Comparison of ENCODE assay signal across 9 mouse cellular contexts in the genomic region with DNA sequence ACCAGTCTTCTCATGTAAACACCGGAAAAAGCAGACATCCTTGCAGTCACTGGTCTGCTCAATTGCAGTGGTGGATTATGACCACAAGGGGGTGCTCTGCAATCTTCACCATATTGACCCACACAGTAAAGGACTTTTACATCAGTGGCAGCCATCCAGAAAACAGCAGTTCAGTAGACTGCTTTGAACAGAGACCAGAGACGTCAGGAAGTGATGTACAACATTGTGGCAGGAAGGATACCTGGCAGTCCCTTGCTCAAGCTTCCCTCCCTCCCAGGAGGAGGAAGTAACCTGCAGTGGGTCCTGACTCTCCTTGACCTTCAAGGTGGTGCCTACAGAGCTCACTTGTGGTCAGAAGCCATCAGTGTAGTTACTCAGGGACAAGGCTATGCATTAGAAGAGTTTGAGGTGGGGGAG. TPM values are rescaled to one million over a fixed set of nuclear protein-coding genes. Genes with fewer than 3 reads are reported as not detected.
DNase-seq lines count a peak whose midpoint lies in the region; ATAC-seq and TF ChIP-seq lines count a peak whose summit lies in the region.
"Had no signal": no experiment of that assay in that cellular context is flagged by ENCODE, and none has a peak within 500 bp of the region (broad histone marks: within the 10 kb centered on the region; RNA-seq: fewer than 3 reads in every experiment).

No protein-coding gene starts in this region.

- intact Hi-C loops in left cerebral cortex, postnatal 14 days (cut with DNase I): loop anchor here (5.0 kb wide), 1 partner anchor 136 kb away; no protein-coding TSS in a partner anchor

- DNase-seq in hindbrain, embryonic 11.5 days (ENCODE audit: low spot score): peak; percentile 80
- DNase-seq in Patski (ENCODE audit: low read depth, low spot score): no peak
- peak; percentile 77 for DNase-seq in embryo, embryonic 11 days
- peak; percentile 87 for DNase-seq in heart, postnatal 4 days
- DNase-seq in left cerebral cortex, postnatal 14 days (ENCODE audit: low spot score in 2 of 2): peak; percentile 75 to 82
- peak; percentile 88 for DNase-seq in splenic B cell, adult 2 months (ENCODE audit: low read depth, low spot score)

- CTCF ChIA-PET in Patski (lab: Charles Lee): interaction anchor here (0.8 to 6.9 kb wide), 8 partner anchors 9 to 136 kb away, joined by 3 to 76 read pairs (median 3); a partner anchor contains a TSS

- no peak overlapping the region for H3K4me3 ChIP-seq in hindbrain, embryonic 11.5 days (ENCODE audit: low read depth, low read length)
- no peak overlapping the region for H3K4me3 ChIP-seq in hindbrain, embryonic 13.5 days
- H3K4me3 ChIP-seq: embryonic facial prominence, embryonic 12.5 days had no signal

- no peak overlapping the region for H3K4me2 ChIP-seq in hindbrain, embryonic 11.5 days (replicated peaks; ENCODE audit: low read depth, low read length)
- no peak overlapping the region for H3K4me2 ChIP-seq in hindbrain, embryonic 13.5 days

- no peak overlapping the region for H3K9ac ChIP-seq in hindbrain, embryonic 11.5 days (ENCODE audit: low read depth, low read length)
- no peak overlapping the region for H3K9ac ChIP-seq in hindbrain, embryonic 13.5 days

- H3K9me3 ChIP-seq in hindbrain, embryonic 11.5 days (ENCODE audit: control insufficient read depth, low read length): no peaks in the 10 kb centered on the region
- no peaks in the 10 kb centered on the region for H3K9me3 ChIP-seq in hindbrain, embryonic 13.5 days

- no peak overlapping the region for H3K27ac ChIP-seq in hindbrain, embryonic 11.5 days (ENCODE audit: low read depth, low read length)
- H3K27ac ChIP-seq in hindbrain, embryonic 13.5 days: no peak overlapping the region

- no peaks in the 10 kb centered on the region for H3K27me3 ChIP-seq in hindbrain, embryonic 11.5 days (ENCODE audit: control insufficient read depth, insufficient read depth, low read length)
- no peaks in the 10 kb centered on the region for H3K27me3 ChIP-seq in hindbrain, embryonic 13.5 days
- no peaks in the 10 kb centered on the region for H3K27me3 ChIP-seq in Patski
- no peaks in the 10 kb centered on the region for H3K27me3 ChIP-seq in splenic B cell, adult 2 months (ENCODE audit: control insufficient read depth, insufficient read depth, low read length, poor library complexity, severe bottlenecking)
- H3K27me3 ChIP-seq: embryonic facial prominence, embryonic 12.5 days had no signal

- TF ChIP-seq CTCF in Patski (IDR thresholded peaks at IDR 0.05): peak; percentile 91

- no peaks in the 10 kb centered on the region for H3K36me3 ChIP-seq in hindbrain, embryonic 11.5 days (ENCODE audit: control insufficient read depth, insufficient read depth, low read length)
- H3K36me3 ChIP-seq in hindbrain, embryonic 13.5 days: no peaks in the 10 kb centered on the region
- no peaks in the 10 kb centered on the region for H3K36me3 ChIP-seq in splenic B cell, adult 2 months (ENCODE audit: control insufficient read depth, insufficient read depth, low read length, poor library complexity, severe bottlenecking)

- 21% methylated on average over 2 of the region's 2 CpGs for WGBS in hindbrain, embryonic 11.5 days
- 18% methylated on average over 2 of the region's 2 CpGs for WGBS in hindbrain, embryonic 13.5 days

- 0 out of 2 replicates have a peak, but pooled peaks cover 4% of the 10 kb centered on the region for H3K4me1 ChIP-seq in hindbrain, embryonic 11.5 days (replicated peaks; ENCODE audit: control insufficient read depth, insufficient read depth, low read length)
- peaks cover 25% of the 10 kb centered on the region for H3K4me1 ChIP-seq in hindbrain, embryonic 13.5 days (replicated peaks)

- in situ Hi-C loops in Patski (cut with MboI; ENCODE audit: low pct_unique_long_range_greater_than_20kb): no loop called here

- POLR2A ChIA-PET in Patski (lab: Charles Lee): no interaction called here

- peak; percentile 28; the same call in 1 of the 2 replicates for ATAC-seq in hindbrain, embryonic 11.5 days (ENCODE audit: low FRiP score)
- ATAC-seq in hindbrain, embryonic 13.5 days (ENCODE audit: low FRiP score): no peak
- no peak for ATAC-seq in Patski
- ATAC-seq in megakaryocyte, adult 5-6 weeks (ENCODE audit: poor library complexity, severe bottlenecking): peak; percentile 60

RNA-seq across cellular contexts. Expression of a gene that starts 8.5 kb away (rescaled TPM):
- 1,644 and 1,674 TPM in 2 replicates for polyA plus RNA-seq in hindbrain, embryonic 11.5 days (2014; fragmentation: Nextera tagmentation; extraction: Ambion mirVana)
- 1,593 and 1,619 TPM in 2 replicates for polyA plus RNA-seq in hindbrain, embryonic 13.5 days (2015; fragmentation: Nextera tagmentation; extraction: Ambion mirVana)
- polyA plus RNA-seq in Patski (2021): 1,835 TPM
- 1,000 to 10,000 TPM; 1,093 to 1,133 TPM for total RNA-seq in heart, postnatal 4 days (2021)
- 1,000 to 10,000 TPM; 1,454 to 1,586 TPM for total RNA-seq in left cerebral cortex, postnatal 14 days (2021)
- 448 and 487 TPM in 2 replicates for total RNA-seq in megakaryocyte, adult 5-6 weeks (2015)
- 829 and 973 TPM in 2 replicates for total RNA-seq in megakaryocyte, adult 5-6 weeks (2017)

RNA-seq across cellular contexts. Expression of a gene that starts 17.8 kb away (rescaled TPM):
- 48.0 and 50.8 TPM in 2 replicates for polyA plus RNA-seq in hindbrain, embryonic 11.5 days (2014; fragmentation: Nextera tagmentation; extraction: Ambion mirVana)
- 33.7 and 38.2 TPM in 2 replicates for polyA plus RNA-seq in hindbrain, embryonic 13.5 days (2015; fragmentation: Nextera tagmentation; extraction: Ambion mirVana)
- 39.4 TPM for polyA plus RNA-seq in Patski (2021)
- total RNA-seq in heart, postnatal 4 days (2021): 10 to 100 TPM; 77.9 to 96.2 TPM
- total RNA-seq in left cerebral cortex, postnatal 14 days (2021): 10 to 100 TPM; 21.0 to 24.4 TPM
- 23.8 and 31.2 TPM in 2 replicates for total RNA-seq in megakaryocyte, adult 5-6 weeks (2015)
- total RNA-seq in megakaryocyte, adult 5-6 weeks (2017): 22.9 and 32.6 TPM in 2 replicates

RNA-seq across cellular contexts. Expression of a gene that starts 17.9 kb away (rescaled TPM):
- 89.9 and 91.5 TPM in 2 replicates for polyA plus RNA-seq in hindbrain, embryonic 11.5 days (2014; fragmentation: Nextera tagmentation; extraction: Ambion mirVana)
- 86.5 and 91.1 TPM in 2 replicates for polyA plus RNA-seq in hindbrain, embryonic 13.5 days (2015; fragmentation: Nextera tagmentation; extraction: Ambion mirVana)
- polyA plus RNA-seq in Patski (2021): 98.0 TPM
- 10 to 100 TPM; 37.3 to 39.2 TPM for total RNA-seq in heart, postnatal 4 days (2021)
- 10 to 100 TPM; 41.6 to 46.1 TPM for total RNA-seq in left cerebral cortex, postnatal 14 days (2021)
- total RNA-seq in megakaryocyte, adult 5-6 weeks (2015): 33.7 and 44.9 TPM in 2 replicates
- 48.2 and 52.2 TPM in 2 replicates for total RNA-seq in megakaryocyte, adult 5-6 weeks (2017)

RNA-seq across cellular contexts. Expression of a gene that starts 20.3 kb away (rescaled TPM):
- 1.1 and 1.8 TPM in 2 replicates for polyA plus RNA-seq in hindbrain, embryonic 11.5 days (2014; fragmentation: Nextera tagmentation; extraction: Ambion mirVana)
- 0.47 and 0.67 TPM in 2 replicates for polyA plus RNA-seq in hindbrain, embryonic 13.5 days (2015; fragmentation: Nextera tagmentation; extraction: Ambion mirVana)
- not detected for polyA plus RNA-seq in Patski (2021)
- total RNA-seq in heart, postnatal 4 days (2021): not detected
- not detected for total RNA-seq in left cerebral cortex, postnatal 14 days (2021)
- not detected in 2 replicates for total RNA-seq in megakaryocyte, adult 5-6 weeks (2015)
- total RNA-seq in megakaryocyte, adult 5-6 weeks (2017): not detected in 2 replicates

RNA-seq across cellular contexts. Expression of a gene that starts 26.1 kb away (rescaled TPM):
- 5.6 and 9.0 TPM in 2 replicates for polyA plus RNA-seq in hindbrain, embryonic 11.5 days (2014; fragmentation: Nextera tagmentation; extraction: Ambion mirVana)
- polyA plus RNA-seq in hindbrain, embryonic 13.5 days (2015; fragmentation: Nextera tagmentation; extraction: Ambion mirVana): 5.6 and 6.5 TPM in 2 replicates
- polyA plus RNA-seq in Patski (2021): 9.5 TPM
- 1 to 10 TPM; 1.5 to 1.9 TPM for total RNA-seq in heart, postnatal 4 days (2021)
- 1 to 10 TPM; 1.8 to 2.0 TPM for total RNA-seq in left cerebral cortex, postnatal 14 days (2021)
- 10.4 and 11.1 TPM in 2 replicates for total RNA-seq in megakaryocyte, adult 5-6 weeks (2015)
- total RNA-seq in megakaryocyte, adult 5-6 weeks (2017): 13.4 and 14.0 TPM in 2 replicates

Comparison
In these comparisons a context has a peak if more than half of its experiments do, and no peak if none do; other contexts are left out.
1. ATAC-seq: peak in hindbrain, embryonic 11.5 days (single experiment) and megakaryocyte, adult 5-6 weeks (single experiment); none in hindbrain, embryonic 13.5 days (single experiment) and Patski (single experiment).